Mouse (Mus musculus) forebrain, embryonic 11.5 days (tissue): ENCODE results near the gene Ormdl3. TPM values are rescaled to one million over a fixed set of nuclear protein-coding genes. Genes with fewer than 3 reads are reported as not detected.

Experiments used
- ATAC-seq: fragments of 200-750 bp; cut with Nextera tagmentation; replicated peaks from 2 replicates; pipeline ENCODE4 v1.8.0; 2017; ENCODE audit warnings: moderate TSS enrichment; ENCODE audit not compliant: low FRiP score
- DNase-seq: peaks from one replicate; pipeline ENCODE4 v3.0.0-alpha.2; 2017; ENCODE audit warnings: low spot score
- H3K27ac ChIP-seq: fragments of 300-500 bp; sonication (generic); 2 replicates; pipeline ENCODE4 v1.5.1; 2014; ENCODE audit warnings: low read depth, low read length
- H3K27me3 ChIP-seq: fragments of 300-500 bp; sonication (generic); 2 replicates; pipeline ENCODE4 v1.6.1; 2014; ENCODE audit warnings: mild to moderate bottlenecking, low read length, mixed read lengths; ENCODE audit not compliant: control insufficient read depth, insufficient read depth
- H3K36me3 ChIP-seq: fragments of 300-500 bp; sonication (generic); 2 replicates; pipeline ENCODE4 v1.6.1; 2014; ENCODE audit warnings: mild to moderate bottlenecking, low read length, moderate library complexity, mixed read lengths; ENCODE audit not compliant: control insufficient read depth, insufficient read depth
- H3K4me1 ChIP-seq: fragments of 300-500 bp; sonication (generic); replicated peaks from 2 replicates; pipeline ENCODE4 v1.6.1; 2014; ENCODE audit warnings: low read length, mixed read lengths; ENCODE audit not compliant: control insufficient read depth, insufficient read depth
- H3K4me2 ChIP-seq: fragments of 300-500 bp; sonication (generic); 2 replicates; pipeline ENCODE4 v1.6.1; 2014; ENCODE audit warnings: low read depth, mild to moderate bottlenecking, low read length, moderate library complexity, mixed read lengths; ENCODE audit not compliant: severe bottlenecking
- H3K4me3 ChIP-seq: fragments of 300-500 bp; sonication (generic); 2 replicates; pipeline ENCODE4 v1.5.1; 2014; ENCODE audit warnings: low read depth, low read length
- H3K9ac ChIP-seq: fragments of 300-500 bp; sonication (generic); 2 replicates; pipeline ENCODE4 v1.6.1; 2014; ENCODE audit warnings: low read length
- H3K9me3 ChIP-seq: fragments of 300-500 bp; sonication (generic); 2 replicates; pipeline ENCODE4 v1.6.1; 2016; ENCODE audit warnings: low read length, mixed read lengths; ENCODE audit not compliant: control insufficient read depth
- WGBS: fragments of 180-500 bp; shearing (Covaris S2); extraction: QIAGEN DNeasy Blood & Tissue Kit; methylation state at CpG from one replicate; pipeline ENCODE4 v1.1.7; 2014; 5-methylcytosine and 5-hydroxymethylcytosine counted together
- polyA plus RNA-seq: library from polyadenylated mRNA; unstranded; fragments of >200 nt; fragmentation: Nextera tagmentation; extraction: Ambion mirVana; gene quantifications from 2 replicates; pipeline ENCODE4 v1.2.1, GENCODE M21; 2014

Ormdl3 gene
- polyA plus RNA-seq, 1 experiment from 2014 or later = 8.6 TPM

- Histone ChIP-seq H3K27me3 (peaks cover 19% of the 10 kb centered on the region), H3K9ac (no peak overlapping the region), H3K4me2 (no peak overlapping the region), H3K4me1 (no peaks in the 10 kb centered on the region; the same call in 1 of the 2 replicates), H3K9me3 (no peaks in the 10 kb centered on the region), H3K27ac (no peak overlapping the region), H3K36me3 (no peaks in the 10 kb centered on the region), H3K4me3 (no peak overlapping the region)
- 80% methylated on average over 5 of the region's 5 CpGs for WGBS
- DNase-seq (no peak), ATAC-seq (no peak)
These were observed 46.8 kb downstream of the Ormdl3 start for GRCm38 (mm10) chr11:98540319-98540718.

GRCm38 (mm10) chr11:98537480-98538034 lies 49.6 kb downstream of the Ormdl3 start:
- DNase-seq (no peak), ATAC-seq (no peak)
- Histone ChIP-seq H3K4me1 (no peaks in the 10 kb centered on the region), H3K4me3 (no peak overlapping the region), H3K27me3 (peaks cover 6% of the 10 kb centered on the region; the same call in 1 of the 2 replicates), H3K36me3 (no peaks in the 10 kb centered on the region), H3K4me2 (no peak overlapping the region), H3K9me3 (no peaks in the 10 kb centered on the region), H3K27ac (no peak overlapping the region), H3K9ac (no peak overlapping the region)

Other genes starting within 250 kb of the Ormdl3 start
- 0.29 and 0.41 TPM in 2 replicates for gene Ppp1r1b, start 239.0 kb downstream of the Ormdl3 start, polyA plus RNA-seq
- 38.1 and 39.9 TPM in 2 replicates for gene Stard3, start 229.0 kb downstream of the Ormdl3 start, polyA plus RNA-seq
- not detected in 2 replicates for gene Tcap, start 203.6 kb downstream of the Ormdl3 start, polyA plus RNA-seq
- gene Pnmt, start 200.9 kb downstream of the Ormdl3 start, polyA plus RNA-seq = not detected in 2 replicates
- gene Pgap3, start 186.9 kb downstream of the Ormdl3 start, polyA plus RNA-seq = 9.0 and 9.2 TPM in 2 replicates
- gene Erbb2, start 174.9 kb downstream of the Ormdl3 start, polyA plus RNA-seq = 19.7 and 23.2 TPM in 2 replicates
- gene Mien1, start 148.4 kb downstream of the Ormdl3 start, polyA plus RNA-seq = 111 and 112 TPM in 2 replicates
- gene Grb7, start 141.0 kb downstream of the Ormdl3 start, polyA plus RNA-seq = 1.8 and 1.9 TPM in 2 replicates
- gene Ikzf3, start 41.3 kb downstream of the Ormdl3 start, polyA plus RNA-seq = 0.08 TPM in 1 of 2 replicates, not detected in the other
- 0.21 TPM in 2 replicates for gene Zpbp2, start 36.3 kb downstream of the Ormdl3 start, polyA plus RNA-seq
- not detected in 2 replicates for gene Lrrc3c, start 10.9 kb upstream of the Ormdl3 start, polyA plus RNA-seq
- 0.96 and 1.5 TPM in 2 replicates for gene Gm12355, start 38.3 kb upstream of the Ormdl3 start, polyA plus RNA-seq
- gene Gsdma3, start 39.0 kb upstream of the Ormdl3 start, polyA plus RNA-seq = not detected in 2 replicates
- gene Gsdma2, start 59.4 kb upstream of the Ormdl3 start, polyA plus RNA-seq = not detected in 2 replicates
- gene Gsdma, start 77.0 kb upstream of the Ormdl3 start, polyA plus RNA-seq = not detected in 2 replicates
- 208 and 220 TPM in 2 replicates for gene Psmd3, start 95.2 kb upstream of the Ormdl3 start, polyA plus RNA-seq
- not detected in 2 replicates for gene Csf3, start 113.9 kb upstream of the Ormdl3 start, polyA plus RNA-seq
- 75.9 and 76.6 TPM in 2 replicates for gene Med24, start 142.1 kb upstream of the Ormdl3 start, polyA plus RNA-seq
- 35.9 and 36.9 TPM in 2 replicates for gene Thra, start 153.3 kb upstream of the Ormdl3 start, polyA plus RNA-seq
- 1.0 and 1.6 TPM in 2 replicates for gene Nr1d1, start 188.0 kb upstream of the Ormdl3 start, polyA plus RNA-seq
- 24.0 and 28.4 TPM in 2 replicates for gene Msl1, start 208.1 kb upstream of the Ormdl3 start, polyA plus RNA-seq
- gene Casc3, start 217.5 kb upstream of the Ormdl3 start, polyA plus RNA-seq = 59.9 and 63.2 TPM in 2 replicates
- 2.0 and 2.5 TPM in 2 replicates for gene Rapgefl1, start 249.4 kb upstream of the Ormdl3 start, polyA plus RNA-seq